In genomic region chr6:101330392-101330791, GRCm38 (mm10) we compare ENCODE assay signal across 14 mouse cellular contexts. TPM values are rescaled to one million over a fixed set of nuclear protein-coding genes. Genes with fewer than 3 reads are reported as not detected.
A peak's percentile ranks its signal among the peaks of the same experiment; 100 is the strongest.
DNase-seq lines count a peak whose midpoint lies in the region; ATAC-seq and TF ChIP-seq lines count a peak whose summit lies in the region.
"Had no signal": no experiment of that assay in that cellular context is flagged by ENCODE, and none has a peak within 500 bp of the region (broad histone marks: within the 10 kb centered on the region; RNA-seq: fewer than 3 reads in every experiment).

No protein-coding gene starts in this region.

- ATAC-seq in heart, embryonic 12.5 days (ENCODE audit: insufficient number of reproducible peaks, low FRiP score) = no peak
- ATAC-seq in liver, embryonic 12.5 days = no peak
- ATAC-seq in liver, embryonic 16.5 days (ENCODE audit: low read depth) = peak; percentile 68
- no peak for ATAC-seq in forebrain, embryonic 11.5 days (replicated peaks; ENCODE audit: low FRiP score)
- ATAC-seq: forebrain, postnatal 0 days had no signal

- DNase-seq in heart, adult 18-20 months = no peak
- DNase-seq in liver, adult 2 months (ENCODE audit: extremely low read depth, low read depth, low spot score) = peak; percentile 39
- peak; percentile 73 for DNase-seq in adipocyte (ENCODE audit: low spot score)
- DNase-seq in layer of hippocampus, adult 2 months (ENCODE audit: low spot score in 2 of 2) = no peak
- DNase-seq in forebrain, embryonic 11.5 days (ENCODE audit: low spot score) = no peak
- DNase-seq: cerebellum, adult 8-10 months; forebrain, postnatal 0 days; heart, postnatal 14 days; retina, postnatal 1 day; thymus, postnatal 4 days had no signal

- no peaks in the 10 kb centered on the region for H3K27me3 ChIP-seq in heart, embryonic 12.5 days (replicated peaks)
- no peaks in the 10 kb centered on the region for H3K27me3 ChIP-seq in liver, adult 2 months (ENCODE audit: control insufficient read depth, insufficient read depth, low read length)
- H3K27me3 ChIP-seq in liver, embryonic 12.5 days (replicated peaks) = no peaks in the 10 kb centered on the region
- H3K27me3 ChIP-seq in liver, embryonic 16.5 days (ENCODE audit: control insufficient read depth, insufficient read depth, low read depth, low read length) = no peaks in the 10 kb centered on the region
- no peaks in the 10 kb centered on the region; the same call in 1 of the 2 replicates for H3K27me3 ChIP-seq in forebrain, embryonic 11.5 days (ENCODE audit: control insufficient read depth, insufficient read depth, low read length)
- H3K27me3 ChIP-seq: megakaryocyte, embryonic 14.5 days had no signal

- no peak overlapping the region for H3K4me2 ChIP-seq in heart, embryonic 12.5 days
- no peak overlapping the region for H3K4me2 ChIP-seq in liver, embryonic 12.5 days
- H3K4me2 ChIP-seq in liver, embryonic 16.5 days (ENCODE audit: low read depth, low read length) = no peak overlapping the region
- no peak overlapping the region for H3K4me2 ChIP-seq in forebrain, embryonic 11.5 days (ENCODE audit: low read depth, low read length, severe bottlenecking)

- no peak for TF ChIP-seq CTCF in liver, adult 2 months (IDR thresholded peaks at IDR 0.05; ENCODE audit: low read depth, low read length)
- no peak for TF ChIP-seq CTCF in layer of hippocampus, adult 2 months (conservative IDR thresholded peaks at IDR 0.05)

- no peak for TF ChIP-seq POLR2A in liver, adult 2 months (IDR thresholded peaks at IDR 0.05; ENCODE audit: extremely low read depth, insufficient read depth, low read length)

- H3K9me3 ChIP-seq in heart, embryonic 12.5 days (replicated peaks) = no peaks in the 10 kb centered on the region
- H3K9me3 ChIP-seq in liver, embryonic 12.5 days (replicated peaks) = no peaks in the 10 kb centered on the region
- no peaks in the 10 kb centered on the region for H3K9me3 ChIP-seq in liver, embryonic 16.5 days (replicated peaks; ENCODE audit: control insufficient read depth, low read length)
- no peaks in the 10 kb centered on the region for H3K9me3 ChIP-seq in forebrain, embryonic 11.5 days (ENCODE audit: control insufficient read depth, low read length)

- WGBS in heart, embryonic 12.5 days = 20% methylated on average over 5 of the region's 5 CpGs
- WGBS in liver, adult 2 months = 19% methylated on average over 5 of the region's 5 CpGs
- WGBS in liver, embryonic 12.5 days (ENCODE audit: insufficient replicate concordance) = 39% methylated on average over 5 of the region's 5 CpGs
- WGBS in liver, embryonic 16.5 days (ENCODE audit: insufficient replicate concordance) = 17% methylated on average over 5 of the region's 5 CpGs
- WGBS in forebrain, embryonic 11.5 days = 95% methylated on average over 5 of the region's 5 CpGs

- H3K4me3 ChIP-seq in heart, embryonic 12.5 days = no peak overlapping the region
- no peak overlapping the region for H3K4me3 ChIP-seq in liver, adult 2 months (ENCODE audit: insufficient read depth, low read depth, low read length)
- no peak overlapping the region for H3K4me3 ChIP-seq in liver, embryonic 12.5 days
- H3K4me3 ChIP-seq in liver, embryonic 16.5 days (ENCODE audit: low read depth, low read length) = no peak overlapping the region
- H3K4me3 ChIP-seq in layer of hippocampus, adult 2 months = no peak overlapping the region
- no peak overlapping the region for H3K4me3 ChIP-seq in forebrain, embryonic 11.5 days (ENCODE audit: low read depth, low read length)
- H3K4me3 ChIP-seq: megakaryocyte, embryonic 14.5 days had no signal

- H3K79me2 ChIP-seq in liver, adult 2 months (ENCODE audit: control insufficient read depth, insufficient read depth, low read length) = peaks cover 3% of the 10 kb centered on the region; the same call in 1 of the 2 replicates

- H3K9ac ChIP-seq in heart, embryonic 12.5 days = no peak overlapping the region
- H3K9ac ChIP-seq in liver, adult 2 months (ENCODE audit: low read depth, low read length) = no peak overlapping the region
- no peak overlapping the region for H3K9ac ChIP-seq in liver, embryonic 12.5 days
- no peak overlapping the region for H3K9ac ChIP-seq in liver, embryonic 16.5 days (ENCODE audit: low read depth, low read length)
- no peak overlapping the region for H3K9ac ChIP-seq in forebrain, embryonic 11.5 days (ENCODE audit: low read length)
- H3K9ac ChIP-seq: forebrain, postnatal 0 days had no signal

- H3K27ac ChIP-seq in heart, embryonic 12.5 days (ENCODE audit: poor library complexity, severe bottlenecking) = peak overlapping the region; percentile 89
- no peak overlapping the region for H3K27ac ChIP-seq in liver, adult 2 months (replicated peaks; ENCODE audit: insufficient read depth, low read depth, low read length)
- H3K27ac ChIP-seq in liver, embryonic 12.5 days = no peak overlapping the region
- no peak overlapping the region; the same call in 1 of the 2 replicates for H3K27ac ChIP-seq in liver, embryonic 16.5 days (ENCODE audit: low read length)
- H3K27ac ChIP-seq in layer of hippocampus, adult 2 months = no peak overlapping the region
- no peak overlapping the region for H3K27ac ChIP-seq in forebrain, embryonic 11.5 days (ENCODE audit: low read depth, low read length)

- H3K36me3 ChIP-seq in heart, embryonic 12.5 days = no peaks in the 10 kb centered on the region
- H3K36me3 ChIP-seq in liver, adult 2 months (ENCODE audit: control insufficient read depth, insufficient read depth, low read length) = no peaks in the 10 kb centered on the region
- H3K36me3 ChIP-seq in liver, embryonic 12.5 days = no peaks in the 10 kb centered on the region
- H3K36me3 ChIP-seq in liver, embryonic 16.5 days (ENCODE audit: control insufficient read depth, insufficient read depth) = no peaks in the 10 kb centered on the region
- H3K36me3 ChIP-seq in forebrain, embryonic 11.5 days (ENCODE audit: control insufficient read depth, insufficient read depth, low read length) = no peaks in the 10 kb centered on the region

- peaks cover 90% of the 10 kb centered on the region for H3K4me1 ChIP-seq in heart, embryonic 12.5 days (replicated peaks)
- peaks cover 6% of the 10 kb centered on the region for H3K4me1 ChIP-seq in liver, adult 2 months (ENCODE audit: control insufficient read depth, insufficient read depth, low read length)
- peaks cover 10% of the 10 kb centered on the region; the same call in 1 of the 2 replicates for H3K4me1 ChIP-seq in liver, embryonic 12.5 days
- H3K4me1 ChIP-seq in liver, embryonic 16.5 days (ENCODE audit: control insufficient read depth, low read depth, low read length) = no peaks in the 10 kb centered on the region; the same call in 1 of the 2 replicates
- H3K4me1 ChIP-seq in forebrain, embryonic 11.5 days (replicated peaks; ENCODE audit: control insufficient read depth, insufficient read depth, low read length) = no peaks in the 10 kb centered on the region
- H3K4me1 ChIP-seq: megakaryocyte, embryonic 14.5 days had no signal

RNA-seq across cellular contexts. Expression of gene Pdzrn3, which starts 47.3 kb away (rescaled TPM):
- 13.6 and 14.0 TPM in 2 replicates for polyA plus RNA-seq in heart, embryonic 12.5 days (2016; fragmentation: Nextera tagmentation; extraction: Ambion mirVana)
- total RNA-seq in heart, adult 18-20 months (2021) = 10 to 100 TPM; 28.7 to 33.5 TPM
- total RNA-seq in liver, adult 2 months (2014; rRNA removed) = 1.5 and 2.9 TPM in 2 replicates
- polyA plus RNA-seq in liver, adult 2 months (2012; rRNA removed) = 3.2 TPM in 2 replicates
- polyA plus RNA-seq in liver, embryonic 12.5 days (2016; fragmentation: Nextera tagmentation; extraction: Ambion mirVana) = 1.4 TPM in 2 replicates
- 0.41 and 0.54 TPM in 2 replicates for polyA plus RNA-seq in liver, embryonic 16.5 days (2015; fragmentation: Nextera tagmentation; extraction: Ambion mirVana)
- total RNA-seq in layer of hippocampus, adult 2 months (2021) = 1 to 10 TPM; 7.1 to 8.4 TPM
- 6.0 and 6.4 TPM in 2 replicates for polyA plus RNA-seq in forebrain, embryonic 11.5 days (2014; fragmentation: Nextera tagmentation; extraction: Ambion mirVana)

Comparison
In these comparisons a context has a peak if more than half of its experiments do, and no peak if none do; other contexts are left out.
1. DNase-seq: peak in liver, adult 2 months (single experiment) and adipocyte (single experiment); none in heart, adult 18-20 months (0 of 2), layer of hippocampus, adult 2 months (0 of 2) and forebrain, embryonic 11.5 days (single experiment).